Mouse (Mus musculus) heart, postnatal 0 days (tissue): ENCODE results near the gene Mip. TPM values are rescaled to one million over a fixed set of nuclear protein-coding genes. Genes with fewer than 3 reads are reported as not detected.
A peak's percentile ranks its signal among the peaks of the same experiment; 100 is the strongest.

Experiments
- ATAC-seq: fragments of 200-750 bp; cut with Nextera tagmentation; 2 replicates; pipeline ENCODE4 v1.8.0; 2017; ENCODE audit warnings: low read depth, moderate number of reproducible peaks, moderate library complexity; ENCODE audit not compliant: insufficient read depth
- DNase-seq: peaks from one replicate; pipeline ENCODE4 v3.0.0-alpha.2; 2016; ENCODE audit warnings: low spot score
- H3K27ac ChIP-seq: fragments of 300-500 bp; sonication (generic); 2 replicates; pipeline ENCODE4 v1.5.1; 2014; ENCODE audit warnings: low read depth, mild to moderate bottlenecking
- H3K27me3 ChIP-seq: fragments of 300-500 bp; sonication (generic); 2 replicates; pipeline ENCODE4 v1.6.1; 2014; ENCODE audit warnings: low read length, mixed read lengths; ENCODE audit not compliant: control insufficient read depth, insufficient read depth
- H3K36me3 ChIP-seq: fragments of 300-500 bp; sonication (generic); replicated peaks from 2 replicates; pipeline ENCODE4 v1.6.1; 2014; ENCODE audit warnings: low read length, mixed read lengths; ENCODE audit not compliant: control insufficient read depth, insufficient read depth
- H3K4me1 ChIP-seq: fragments of 300-500 bp; sonication (generic); 2 replicates; pipeline ENCODE4 v1.6.1; 2014; ENCODE audit warnings: antibody characterized with exemption; ENCODE audit not compliant: control insufficient read depth, insufficient read depth
- H3K4me2 ChIP-seq: fragments of 300-500 bp; sonication (generic); 2 replicates; pipeline ENCODE4 v1.6.1; 2014; ENCODE audit warnings: low read depth, mild to moderate bottlenecking, low read length, moderate library complexity
- H3K4me3 ChIP-seq: fragments of 300-500 bp; sonication (generic); 2 replicates; pipeline ENCODE4 v1.5.1; 2014; ENCODE audit warnings: low read depth, low read length
- H3K9ac ChIP-seq: fragments of 300-500 bp; sonication (generic); replicated peaks from 2 replicates; pipeline ENCODE4 v1.6.1; 2014; ENCODE audit warnings: low read depth, low read length, mixed read lengths
- H3K9me3 ChIP-seq: fragments of 300-500 bp; sonication (generic); replicated peaks from 2 replicates; pipeline ENCODE4 v1.6.1; 2016; ENCODE audit warnings: low read length; ENCODE audit not compliant: control insufficient read depth
- CTCF ChIP-seq: IDR thresholded peaks from 2 replicates; pipeline ENCODE4 v1.5.1; 2016; ENCODE audit warnings: antibody characterized with exemption, control low read depth, low read depth
- EP300 ChIP-seq: IDR thresholded peaks from 2 replicates; pipeline ENCODE4 v1.6.1; 2016; ENCODE audit warnings: antibody characterized with exemption, low read depth
- WGBS: fragments of 180-500 bp; shearing (Covaris S2); extraction: QIAGEN DNeasy Blood & Tissue Kit; methylation state at CpG from one replicate; pipeline ENCODE4 v1.1.7; 2014; 5-methylcytosine and 5-hydroxymethylcytosine counted together
- polyA plus RNA-seq: library from polyadenylated mRNA; unstranded; fragments of >200 nt; fragmentation: Nextera tagmentation; extraction: Ambion mirVana; gene quantifications from 2 replicates; pipeline ENCODE4 v1.2.1, GENCODE M21; 2015
- total RNA-seq: library from RNA; depleted of rRNA; stranded (reverse); fragments of >200 nt; gene quantifications from 2 replicates; pipeline ENCODE4 v1.2.3, GENCODE M21; 2014; ENCODE audit warnings: low replicate concordance

Mip gene
- total and polyA plus RNA-seq, 2 experiments from 2014 or later: not detected

- TF ChIP-seq CTCF (no peak), EP300 (no peak)
- H3K27ac ChIP-seq: no peak overlapping the region
- WGBS: 92% methylated on average over 6 of the region's 6 CpGs
- no peak overlapping the region for H3K4me3 ChIP-seq
- H3K9ac ChIP-seq: no peak overlapping the region
- H3K4me1 ChIP-seq: peaks cover 6% of the 10 kb centered on the region; the same call in 1 of the 2 replicates
- ATAC-seq (no peak), DNase-seq (no peak)
- no peaks in the 10 kb centered on the region for H3K9me3 ChIP-seq
- no peak overlapping the region for H3K4me2 ChIP-seq
- peaks cover 9% of the 10 kb centered on the region for H3K27me3 ChIP-seq
- H3K36me3 ChIP-seq: no peaks in the 10 kb centered on the region
Observed at GRCm38 (mm10) chr10:128193113-128193512, 32.5 kb upstream of the Mip start.

GRCm38 (mm10) chr10:128194024-128194550, 31.6 kb upstream of the Mip start, which contains the start of gene Gls2:
Gene Gls2 (plus strand): TSS chr10:128194457.
- peak within 1 kb of the TSS; percentile 99 for H3K4me2 ChIP-seq
- peak within 1 kb of the TSS; percentile 20; the same call in 1 of the 2 replicates for H3K27ac ChIP-seq
- H3K9me3 ChIP-seq: no peaks in the 10 kb centered on the region
- peak within 1 kb of the TSS; percentile 51 for H3K9ac ChIP-seq
- H3K36me3 ChIP-seq: no peaks in the 10 kb centered on the region
- DNase-seq (peak; percentile 94), ATAC-seq (peak; percentile 97)
- peaks cover 9% of the 10 kb centered on the region for H3K27me3 ChIP-seq
- under 1% methylated on average over 45 of the region's 46 CpGs for WGBS
- H3K4me3 ChIP-seq: peak within 1 kb of the TSS; percentile 64
- TF ChIP-seq CTCF (no peak), EP300 (no peak)
- H3K4me1 ChIP-seq: peaks cover 6% of the 10 kb centered on the region; the same call in 1 of the 2 replicates

- peak; percentile 40 for DNase-seq
- Histone ChIP-seq H3K9me3 (no peaks in the 10 kb centered on the region), H3K4me2 (peak overlapping the region; percentile 99), H3K9ac (peak overlapping the region; percentile 51), H3K27ac (no peak overlapping the region), H3K36me3 (no peaks in the 10 kb centered on the region), H3K4me1 (peaks cover 6% of the 10 kb centered on the region; the same call in 1 of the 2 replicates), H3K4me3 (peak overlapping the region; percentile 64), H3K27me3 (peaks cover 9% of the 10 kb centered on the region)
- TF ChIP-seq CTCF (no peak), EP300 (no peak)
- peak; percentile 78 for ATAC-seq
- WGBS: 2% methylated on average over 57 of the region's 79 CpGs
Observed at GRCm38 (mm10) chr10:128194551-128195461, 30.8 kb upstream of the Mip start.

GRCm38 (mm10) chr10:128201856-128202255, 23.8 kb upstream of the Mip start:
- ATAC-seq: no peak
- Histone ChIP-seq H3K4me2 (no peak overlapping the region), H3K4me1 (no peaks in the 10 kb centered on the region), H3K36me3 (no peaks in the 10 kb centered on the region), H3K9ac (no peak overlapping the region), H3K4me3 (no peak overlapping the region), H3K27me3 (no peaks in the 10 kb centered on the region), H3K27ac (no peak overlapping the region), H3K9me3 (no peaks in the 10 kb centered on the region)
- TF ChIP-seq CTCF (no peak), EP300 (no peak)
- 68% methylated on average over 6 of the region's 6 CpGs for WGBS
- no peak for DNase-seq

GRCm38 (mm10) chr10:128204941-128205340, 20.7 kb upstream of the Mip start:
- Histone ChIP-seq H3K9ac (no peak overlapping the region), H3K4me1 (no peaks in the 10 kb centered on the region), H3K27me3 (no peaks in the 10 kb centered on the region), H3K9me3 (no peaks in the 10 kb centered on the region), H3K36me3 (0 out of 2 replicates have a peak, but pooled peaks cover 3% of the 10 kb centered on the region), H3K4me2 (no peak overlapping the region), H3K27ac (no peak overlapping the region), H3K4me3 (no peak overlapping the region)
- WGBS: 83% methylated on average over 15 of the region's 15 CpGs
- DNase-seq (no peak), ATAC-seq (no peak)
- TF ChIP-seq EP300: no peak
- no peak for TF ChIP-seq CTCF
